Mouse (Mus musculus): ENCODE measurements around the gene Ugt2a1.
"Not testable (repeated sequence)": the region's sequence is repeated elsewhere in the genome, so short reads cannot be mapped to it uniquely, and the experiment has no call there.

The Ugt2a1 gene

DNA sequence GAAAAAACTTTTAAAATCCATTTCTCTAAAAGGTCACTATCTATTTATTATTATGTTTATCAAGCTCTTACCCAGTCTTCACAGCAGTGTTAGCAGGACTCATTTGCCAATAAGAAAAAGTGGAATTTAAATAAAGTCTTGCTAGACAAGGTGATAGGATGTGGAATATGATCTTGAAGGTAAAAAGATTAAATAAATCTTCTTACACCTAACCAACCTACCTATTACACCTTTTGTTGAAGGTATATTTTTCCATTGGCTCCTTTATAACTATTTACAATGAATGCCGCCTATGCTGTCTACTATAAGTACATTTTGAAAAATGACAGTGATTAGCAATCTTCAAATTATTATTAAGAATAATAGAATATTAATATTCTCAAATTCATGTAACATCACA lies at the start of gene Ugt2a1:
TSS of gene Ugt2a1 (minus strand) at position 101 of the 400 bp plus-strand sequence.
- DNase-seq (ENCODE audit: extremely low spot score, low spot score) = no peak

DNA sequence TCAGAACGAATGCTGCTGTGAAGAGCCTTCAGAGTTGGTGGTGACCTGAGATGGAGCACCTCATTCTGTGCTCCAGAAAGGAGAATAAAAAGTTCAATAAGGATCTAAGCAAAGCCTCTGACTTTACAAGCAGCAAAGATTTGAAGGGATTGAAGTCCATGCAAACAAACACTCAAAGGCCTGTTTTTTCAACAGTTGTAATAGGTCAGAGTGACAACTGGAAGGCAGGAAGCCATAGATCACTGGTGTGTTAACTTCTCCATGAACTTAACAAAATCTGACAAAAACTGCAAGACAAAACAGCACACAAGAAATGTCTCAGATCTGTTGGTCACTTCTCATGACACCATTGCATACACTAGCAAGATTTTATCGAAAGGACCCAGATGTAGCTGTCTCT lies 47.4 kb upstream of the Ugt2a1 start, which contains the start of gene Sult1b1:
TSS of gene Sult1b1 (minus strand) at position 85 of the 400 bp plus-strand sequence.
- DNase-seq (ENCODE audit: extremely low spot score, low spot score) = no peak

DNA sequence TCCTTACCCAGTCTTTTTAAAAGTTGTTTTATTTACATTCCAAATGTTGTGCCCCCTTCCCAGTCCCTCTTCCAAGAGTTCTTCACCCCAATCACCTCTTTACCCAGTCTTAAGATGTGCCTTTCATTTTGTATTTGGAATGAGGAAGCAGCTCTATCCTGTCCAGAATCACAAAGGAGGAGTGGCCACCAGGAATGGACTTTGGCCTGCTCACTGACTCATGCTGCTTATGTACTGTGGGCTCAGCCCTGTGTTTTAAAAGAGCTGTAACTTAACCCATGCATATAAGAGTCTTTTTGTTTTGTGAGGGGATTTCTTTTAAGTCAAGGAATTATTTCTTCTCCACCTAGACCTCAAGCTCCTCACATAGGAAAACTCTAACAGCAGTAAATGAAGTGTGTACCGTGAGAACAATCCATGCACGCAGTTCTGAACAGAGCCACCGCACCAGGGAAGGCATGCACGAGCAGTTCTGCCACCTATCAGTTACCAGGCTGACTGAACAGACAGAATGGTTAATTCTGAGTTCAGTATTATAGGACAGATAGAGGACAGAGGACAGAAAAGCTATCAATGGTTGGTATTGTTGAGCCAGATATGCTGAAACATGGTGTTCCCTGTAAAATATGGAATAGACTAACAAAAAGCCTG lies 45.4 kb upstream of the Ugt2a1 start:
- DNase-seq (ENCODE audit: extremely low spot score, low spot score) = no peak

DNA sequence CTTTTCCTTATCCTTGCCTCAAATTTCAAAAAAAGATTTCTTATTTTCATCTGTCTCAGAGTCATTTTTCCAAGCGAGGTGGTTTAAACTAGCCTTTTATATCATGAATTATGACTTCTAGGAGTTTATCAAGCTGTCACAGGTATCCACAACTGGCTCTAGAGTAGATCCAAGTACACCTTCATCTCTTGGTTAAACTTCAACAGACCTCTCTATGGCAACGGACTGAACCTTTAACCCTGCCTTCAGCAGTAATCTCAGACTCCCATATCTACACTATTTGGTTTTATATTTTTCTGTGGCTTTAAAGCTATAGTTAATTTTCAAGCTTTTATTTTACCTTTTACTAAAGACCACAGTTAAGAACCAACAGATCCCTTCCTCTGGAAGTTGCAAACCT lies 41.6 kb upstream of the Ugt2a1 start:
- DNase-seq (ENCODE audit: extremely low spot score, low spot score) = no peak

DNA sequence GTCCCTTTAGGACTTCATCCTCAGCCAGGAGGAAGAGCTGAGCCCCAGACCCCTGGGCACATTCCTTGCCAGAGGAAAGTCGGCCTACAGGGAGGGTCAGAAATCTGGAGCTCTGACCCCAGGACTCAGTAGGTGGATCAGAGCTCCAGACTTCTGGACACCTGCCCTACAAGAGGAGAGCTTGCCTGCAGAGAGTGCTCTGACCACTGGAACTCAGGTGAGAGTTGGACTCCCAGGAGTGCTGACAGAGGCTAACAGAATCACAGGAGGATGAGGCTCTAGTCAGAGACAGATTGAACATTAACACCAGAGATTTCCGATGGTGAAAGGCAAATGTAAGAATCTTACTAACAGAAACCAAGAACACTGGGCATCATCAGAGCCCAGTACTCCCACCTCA lies 32.9 kb upstream of the Ugt2a1 start:
- not testable (repeated sequence) for DNase-seq (ENCODE audit: extremely low spot score, low spot score)

DNA sequence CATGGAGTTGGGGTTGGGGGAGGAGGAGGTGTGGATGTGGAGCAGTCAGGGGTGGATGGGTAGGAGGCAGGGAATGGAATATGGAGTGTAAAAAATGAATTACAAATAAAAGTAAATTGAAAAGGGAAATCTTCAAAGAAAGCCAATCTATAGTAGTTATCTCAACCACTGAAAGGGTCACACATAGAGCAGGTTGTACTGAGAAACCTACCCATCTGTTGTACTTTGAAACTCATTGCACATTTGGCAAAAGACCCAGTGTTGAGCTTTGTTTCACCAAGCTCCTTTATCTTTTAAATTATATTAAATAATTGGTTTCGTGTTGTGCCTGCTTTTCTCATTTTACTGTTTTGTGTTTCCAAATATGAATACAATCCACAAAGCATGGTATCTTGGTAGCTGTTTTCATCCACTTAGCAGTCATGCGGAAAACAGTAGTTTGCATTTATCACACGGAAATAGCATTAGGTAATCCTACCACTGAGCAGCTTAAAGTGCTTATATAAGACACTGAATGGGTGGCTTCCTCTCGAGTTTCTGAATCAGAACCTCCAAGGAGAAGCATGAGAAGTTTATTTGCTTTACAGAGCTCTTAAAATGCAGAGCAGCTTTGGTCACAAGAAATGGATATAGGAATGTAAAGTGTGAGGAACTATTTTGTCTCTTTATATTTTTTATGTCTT lies 15.2 kb upstream of the Ugt2a1 start:
- no peak for DNase-seq (ENCODE audit: extremely low spot score, low spot score)

DNA sequence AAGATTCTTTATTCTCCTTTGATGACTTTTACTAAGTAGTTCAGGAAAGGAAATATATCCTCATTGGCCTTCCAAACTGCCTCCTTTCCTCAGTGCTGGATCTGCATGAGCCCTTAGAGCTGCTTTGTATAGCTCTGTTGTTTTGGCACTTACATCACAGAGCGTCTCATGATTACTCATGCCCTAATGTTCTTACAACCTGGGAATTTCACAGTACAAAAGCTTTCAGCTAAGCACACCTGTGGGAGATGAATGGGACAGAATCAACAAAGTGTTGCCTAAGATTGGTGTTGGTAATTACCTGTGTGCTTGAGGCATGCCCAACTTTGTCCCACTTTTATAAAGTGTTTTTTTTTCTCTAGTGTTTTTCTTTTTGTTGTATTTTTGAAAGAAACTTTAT lies 12.0 kb upstream of the Ugt2a1 start:
- no peak for DNase-seq (ENCODE audit: extremely low spot score, low spot score)

DNA sequence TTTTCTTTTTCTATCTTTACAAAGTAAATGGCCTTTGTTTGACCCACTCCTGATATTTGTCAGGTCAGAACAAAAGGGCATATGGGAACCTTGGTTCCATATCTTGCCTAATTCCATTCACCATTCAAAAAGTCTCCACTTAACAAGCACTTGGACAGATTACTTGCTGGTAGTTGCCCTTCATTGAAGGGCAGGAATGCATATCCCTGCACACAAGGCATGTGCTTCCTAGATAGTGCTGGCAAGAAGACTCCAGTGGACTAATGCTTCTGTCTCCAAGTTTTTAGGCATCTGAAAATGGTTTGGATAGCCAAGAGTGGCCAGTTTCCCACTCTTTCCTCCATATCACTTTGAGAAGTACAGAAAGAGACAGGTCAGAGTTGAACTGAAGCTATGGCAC lies 8.7 kb upstream of the Ugt2a1 start:
- DNase-seq (ENCODE audit: extremely low spot score, low spot score) = no peak

DNA sequence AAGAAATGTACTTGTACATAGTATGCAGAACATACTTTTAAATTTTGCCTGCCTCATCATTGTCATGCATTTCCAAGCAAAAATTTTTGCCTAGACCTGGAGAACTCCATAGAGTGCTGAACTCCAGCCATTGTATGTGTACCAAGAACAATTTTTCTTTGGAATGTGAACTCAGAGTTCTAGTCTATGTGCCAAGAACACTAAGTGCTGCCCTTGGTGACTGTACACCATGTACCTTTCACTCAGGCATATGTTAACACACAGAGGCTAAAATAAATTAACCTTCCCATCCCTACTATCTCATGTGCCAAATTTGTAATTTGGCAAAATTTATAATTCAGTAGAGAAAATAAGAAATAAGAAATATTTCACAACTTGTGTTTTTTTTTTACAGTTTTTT lies 8.3 kb upstream of the Ugt2a1 start:
- DNase-seq (ENCODE audit: extremely low spot score, low spot score) = no peak

DNA sequence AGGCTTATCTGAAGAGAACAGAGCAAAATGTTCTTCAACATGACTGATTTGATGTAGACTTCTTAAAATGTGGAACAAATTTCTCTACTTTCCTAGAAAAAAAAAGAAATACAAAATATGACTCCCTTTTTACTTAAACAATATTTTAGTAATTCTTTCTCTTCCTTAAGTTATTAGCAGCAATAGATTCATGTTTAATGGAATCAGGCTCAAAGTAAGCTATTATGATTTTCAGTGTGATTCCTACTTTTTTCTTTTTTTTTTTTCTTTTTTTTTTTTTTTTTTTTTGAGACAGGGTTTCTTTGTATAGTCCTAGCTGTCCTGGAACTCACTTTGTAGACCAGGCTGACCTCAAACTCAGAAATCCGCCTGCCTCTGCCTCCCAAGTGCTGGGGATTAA lies 4.0 kb downstream of the Ugt2a1 start, which contains the start of gene Gm43638:
TSS of gene Gm43638 (minus strand) at position 101 of the 400 bp plus-strand sequence.
- DNase-seq (ENCODE audit: extremely low spot score, low spot score) = not testable (repeated sequence)

DNA sequence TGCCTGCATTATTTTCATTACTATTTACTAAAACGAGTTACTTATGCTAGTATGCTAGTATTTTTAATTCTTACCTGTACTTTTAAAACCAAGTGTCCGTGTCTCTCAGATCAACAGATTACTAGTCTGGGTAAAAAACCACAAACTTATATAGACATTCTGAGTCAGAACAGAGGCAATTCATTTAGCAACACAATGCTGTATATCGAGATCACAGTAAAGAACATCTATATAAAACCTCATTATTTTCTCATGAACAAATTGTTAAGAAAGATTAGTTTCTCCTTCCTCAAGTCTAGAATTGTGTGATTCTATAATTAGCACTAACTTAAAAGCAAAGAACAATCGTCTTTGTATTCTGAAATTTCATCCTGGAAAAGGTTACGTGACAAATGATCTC lies 8.5 kb downstream of the Ugt2a1 start, which contains the start of gene Ugt2a2:
TSS of gene Ugt2a2 (minus strand) at position 101 of the 400 bp plus-strand sequence.
- DNase-seq (ENCODE audit: extremely low spot score, low spot score) = no peak

DNA sequence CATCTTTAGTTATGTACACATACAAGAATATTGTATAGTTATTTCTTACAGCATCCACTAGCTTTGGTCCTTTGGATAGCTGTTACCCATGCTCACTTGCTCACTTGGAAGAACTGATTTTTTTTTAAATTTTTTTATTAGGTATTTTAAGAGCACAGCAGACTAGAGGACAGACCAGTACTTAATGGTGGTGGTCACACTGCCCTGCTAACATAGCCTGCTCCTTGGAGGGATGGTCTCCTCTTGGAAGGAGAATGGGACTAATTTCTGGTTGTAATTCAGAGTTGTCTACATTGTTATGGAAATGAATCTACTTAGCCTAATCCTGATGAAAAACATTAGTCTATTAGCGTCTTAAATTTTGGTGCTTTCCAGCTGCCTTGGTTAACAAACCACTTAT lies 31.9 kb downstream of the Ugt2a1 start:
- DNase-seq (ENCODE audit: extremely low spot score, low spot score) = no peak

DNA sequence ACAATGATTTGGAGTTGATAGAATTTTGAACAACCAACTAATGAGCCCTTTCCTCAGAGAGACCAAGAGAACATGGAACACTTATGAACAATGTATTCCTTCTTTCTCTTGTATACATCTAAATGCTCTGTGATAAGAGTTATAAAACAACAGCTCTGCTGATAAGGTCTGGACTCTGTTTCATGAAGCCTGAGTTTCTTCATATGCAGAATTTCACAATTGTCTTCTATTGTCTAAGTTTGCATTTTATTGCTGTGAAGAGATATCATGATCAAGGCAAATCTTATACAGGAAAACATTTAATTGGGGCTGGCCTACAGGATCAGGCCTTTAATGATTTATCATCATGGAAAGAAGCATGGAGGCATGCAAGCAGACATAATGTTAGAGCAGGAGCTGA lies 33.0 kb downstream of the Ugt2a1 start:
- DNase-seq (ENCODE audit: extremely low spot score, low spot score) = no peak

DNA sequence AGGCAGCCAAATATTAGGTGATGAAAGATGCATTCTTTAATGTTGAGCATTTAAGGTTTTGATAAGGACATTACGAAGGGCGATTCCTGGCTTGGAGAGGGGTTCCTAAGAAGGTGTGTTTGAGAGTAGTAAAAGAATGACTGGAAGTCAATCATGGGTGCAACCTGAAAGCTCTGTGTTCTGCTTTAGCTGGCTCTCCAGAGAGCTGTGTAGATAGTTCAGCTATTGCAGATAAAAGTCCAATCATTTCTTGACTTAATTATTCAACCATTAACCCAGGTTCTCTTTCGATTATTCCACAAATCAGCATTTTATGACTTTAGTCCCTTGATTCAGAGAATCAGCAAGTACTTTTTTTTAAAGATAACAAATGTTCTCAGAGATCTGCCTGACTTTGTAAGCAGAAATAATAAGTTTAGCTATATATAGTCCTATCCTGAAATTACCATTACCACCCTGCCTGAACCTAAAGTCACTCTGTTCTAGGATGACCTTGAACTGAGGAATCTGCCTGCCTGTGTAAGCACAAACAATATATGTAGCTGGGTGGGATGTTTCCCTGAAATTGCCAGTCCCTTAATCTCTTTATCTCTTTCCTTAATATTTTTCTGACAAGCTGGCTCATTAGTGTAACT lies 34.3 kb downstream of the Ugt2a1 start:
- no peak for DNase-seq (ENCODE audit: extremely low spot score, low spot score)

DNA sequence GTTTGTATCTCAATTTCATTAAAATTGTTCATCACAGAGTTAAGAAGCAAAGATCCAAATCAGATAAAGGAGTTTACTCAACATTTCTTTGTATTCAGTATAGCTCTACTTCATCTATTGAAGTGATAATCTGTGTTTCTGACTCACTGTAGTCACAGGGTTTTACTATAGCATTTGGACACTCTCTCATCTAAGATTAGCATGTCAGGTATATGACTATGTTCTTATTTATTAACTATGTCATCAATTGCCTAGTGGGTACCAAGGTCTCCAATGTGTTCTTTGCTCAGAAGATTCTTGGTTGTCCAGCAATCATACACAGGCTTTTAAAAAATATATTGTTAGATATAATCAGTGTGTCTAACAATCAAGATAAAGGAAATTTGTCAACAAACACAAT lies 35.2 kb downstream of the Ugt2a1 start:
- no peak for DNase-seq (ENCODE audit: extremely low spot score, low spot score)

DNA sequence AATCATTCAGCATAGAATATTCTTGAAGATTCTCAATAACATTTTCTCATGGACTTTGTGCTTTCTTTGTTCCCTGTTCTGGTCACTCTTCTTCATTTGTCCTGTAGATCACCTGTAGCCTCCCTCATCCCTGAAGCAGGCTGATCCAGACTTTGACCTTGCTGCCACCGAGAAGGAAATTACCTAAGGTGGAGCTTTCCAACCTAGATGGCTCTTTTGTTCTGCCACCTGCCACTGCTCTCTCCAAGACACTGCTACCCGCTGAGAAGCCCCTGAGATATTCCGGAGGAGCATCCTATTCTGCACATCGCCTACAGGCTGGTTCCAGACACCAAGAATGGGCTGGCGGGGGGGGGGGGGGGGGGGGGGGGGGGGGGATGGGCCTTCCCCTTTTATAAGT lies 38.2 kb downstream of the Ugt2a1 start:
- not testable (repeated sequence) for DNase-seq (ENCODE audit: extremely low spot score, low spot score)

DNA sequence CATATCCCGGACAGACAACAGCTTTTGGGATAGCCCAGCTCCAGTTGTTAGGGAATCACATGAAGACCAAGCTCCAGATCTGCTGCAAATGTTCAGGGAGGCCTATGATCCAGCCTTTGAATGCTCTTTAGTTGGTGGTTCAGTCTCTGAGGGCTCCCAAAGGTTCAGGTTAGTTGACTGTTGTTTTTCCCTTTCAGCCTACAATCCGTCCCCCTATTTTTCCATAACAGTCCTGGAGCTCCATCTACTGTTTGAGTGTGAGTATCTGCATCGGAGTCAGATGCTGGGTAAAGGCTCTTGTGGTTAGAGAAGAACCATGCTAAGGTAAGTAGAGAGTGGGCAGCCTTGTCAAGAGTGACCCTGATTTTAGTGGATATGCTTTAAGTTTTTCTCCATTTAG lies 54.4 kb downstream of the Ugt2a1 start:
- DNase-seq (ENCODE audit: extremely low spot score, low spot score) = no peak

DNA sequence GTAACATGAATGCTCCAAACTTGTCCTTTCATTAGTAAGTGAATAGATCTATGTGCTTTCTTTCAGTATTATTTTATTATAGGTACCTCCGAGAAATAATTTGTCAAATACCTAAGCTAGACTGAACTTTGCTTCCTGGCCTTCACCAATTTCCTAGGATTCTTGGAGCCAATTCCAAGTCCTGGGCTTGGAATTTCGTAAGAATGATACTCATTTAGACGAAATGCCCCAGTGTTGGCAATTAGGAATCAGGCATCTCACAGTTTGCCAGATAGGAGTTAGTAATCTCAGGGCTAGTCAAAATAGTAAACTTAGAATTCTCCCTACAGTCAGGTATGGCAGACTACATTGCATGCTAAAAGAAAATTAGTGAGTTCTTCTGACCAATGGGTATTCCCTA lies 65.0 kb downstream of the Ugt2a1 start:
- no peak for DNase-seq (ENCODE audit: extremely low spot score, low spot score)

DNA sequence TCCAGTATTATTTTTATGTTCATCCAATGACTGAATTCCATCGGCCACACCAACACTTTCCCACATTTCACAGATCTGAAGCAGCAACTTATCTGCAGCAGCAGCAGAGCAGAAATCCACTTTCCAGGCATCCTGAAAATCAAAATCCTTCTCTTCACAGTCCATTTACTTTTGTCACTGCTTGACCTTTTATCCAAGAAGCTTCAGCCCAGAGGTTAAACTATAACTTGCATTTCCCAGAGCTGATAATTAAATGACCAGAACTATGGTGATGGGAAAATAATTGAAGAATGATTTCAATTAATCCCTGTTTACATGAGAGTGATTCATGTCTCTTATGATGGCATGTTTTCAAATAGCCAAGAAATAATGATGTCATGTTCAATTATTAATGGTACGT lies 66.6 kb downstream of the Ugt2a1 start, which contains the start of gene Ugt2b38:
TSS of gene Ugt2b38 (minus strand) at position 163 of the 400 bp plus-strand sequence.
- DNase-seq (ENCODE audit: extremely low spot score, low spot score) = not testable (repeated sequence)
